Mouse (Mus musculus) thymus, adult 2 months (tissue): ENCODE measurements around the gene Hand1.

Source experiments
- CTCF ChIP-seq: fragments of 200-500 bp; IDR thresholded peaks from 2 replicates; pipeline ENCODE4 v1.5.1; 2012; ENCODE audit warnings: mild to moderate bottlenecking, control low read depth, low read length, moderate library complexity, borderline replicate concordance; ENCODE audit not compliant: control insufficient read depth, poor library complexity, insufficient read depth; ENCODE audit errors: extremely low read depth
- POLR2A ChIP-seq: fragments of 200-500 bp; IDR thresholded peaks from 2 replicates; pipeline ENCODE4 v1.6.1; 2012; ENCODE audit warnings: mild to moderate bottlenecking, low read length, control low read depth, moderate library complexity; ENCODE audit not compliant: control insufficient read depth, poor library complexity, insufficient read depth; ENCODE audit errors: extremely low read depth

DNA sequence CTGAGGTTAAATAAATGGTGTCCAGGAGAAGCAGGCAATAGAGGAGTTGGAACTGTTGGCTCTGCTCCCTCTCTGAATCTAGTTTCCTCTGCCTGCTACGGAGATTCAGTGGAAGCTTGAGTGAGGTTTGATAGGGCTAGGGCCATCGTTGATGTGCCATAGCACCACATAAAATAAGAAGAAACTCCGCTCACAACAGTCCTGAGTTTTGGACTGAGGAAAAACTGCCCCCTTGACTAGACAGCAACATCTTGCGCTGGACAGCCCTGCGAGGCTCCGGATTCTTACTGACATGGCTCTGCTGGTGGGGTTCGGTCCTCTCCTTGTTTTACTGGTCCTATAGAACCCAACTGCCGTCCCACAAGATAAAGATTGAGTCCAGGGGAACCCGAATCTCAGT lies 3.8 kb upstream of the Hand1 start:
- TF ChIP-seq CTCF (no peak), POLR2A (no peak)
